Mouse (Mus musculus) erythroid progenitor cell, adult 5-6 weeks (primary cell): ENCODE results near the gene Nrp2. TPM values are rescaled to one million over a fixed set of nuclear protein-coding genes. Genes with fewer than 3 reads are reported as not detected.

ENCODE experiments used
- ATAC-seq: replicated peaks from 2 replicates; pipeline ENCODE4 v1.8.0; 2016; ENCODE audit warnings: moderate number of reproducible peaks, mild to moderate bottlenecking, moderate TSS enrichment, inconsistent platforms; ENCODE audit not compliant: poor library complexity, low FRiP score, severe bottlenecking
- total RNA-seq, 2 experiments: library from RNA; stranded (forward) in 1 of 2; stranded (reverse) in 1 of 2; fragments of 150-400 nt in 1 of 2; fragments of 186-747, 209-891 nt in 1 of 2; gene quantifications; 2 replicates each; pipeline versions ENCODE4 v1.2.3 to v1.2.4; 2015 to 2017; ENCODE audit warnings: low replicate concordance in 2 of 2

The Nrp2 gene
- total RNA-seq, 2 experiments from 2014 or later, result 1.7 to 2.7 TPM

GRCm38 (mm10) chr1:62834443-62835185 is 131.5 kb downstream of the Nrp2 start:
- ATAC-seq, result no peak

GRCm38 (mm10) chr1:62838083-62838482 is 135.0 kb downstream of the Nrp2 start:
- no peak for ATAC-seq

- ATAC-seq, result no peak
Measured at GRCm38 (mm10) chr1:62838631-62839030, 135.5 kb downstream of the Nrp2 start.

GRCm38 (mm10) chr1:62843215-62843614 is 140.1 kb downstream of the Nrp2 start:
- ATAC-seq, result no peak

- no peak for ATAC-seq
Measured at GRCm38 (mm10) chr1:62850990-62851940, 148.2 kb downstream of the Nrp2 start.

GRCm38 (mm10) chr1:62853362-62853761 is 150.3 kb downstream of the Nrp2 start:
- ATAC-seq, result no peak

- ATAC-seq, result no peak
Measured at GRCm38 (mm10) chr1:62853996-62854395, 150.9 kb downstream of the Nrp2 start.

- no peak for ATAC-seq
Measured at GRCm38 (mm10) chr1:62859098-62859497, 156.0 kb downstream of the Nrp2 start.

- ATAC-seq, result no peak
Measured at GRCm38 (mm10) chr1:62859556-62860300, 156.6 kb downstream of the Nrp2 start.

GRCm38 (mm10) chr1:62860327-62860726 is 157.2 kb downstream of the Nrp2 start:
- ATAC-seq, result no peak

GRCm38 (mm10) chr1:62860788-62861187 is 157.7 kb downstream of the Nrp2 start:
- no peak for ATAC-seq
